Mouse (Mus musculus): ENCODE data around the gene Ptgis.

GRCm38 (mm10) chr2:167265806-167266205 lies 25.4 kb upstream of the Ptgis start:
- TF ChIP-seq GATA1 (IDR thresholded peaks at IDR 0.05; ENCODE audit: borderline replicate concordance, low read length) = no peak
- TF ChIP-seq FLI1 (IDR thresholded peaks at IDR 0.05; ENCODE audit: low read length) = no peak

All from megakaryocyte, embryonic 14.5 days (primary cell).